25 mouse cellular contexts compared by ENCODE assay signal in genomic region chr3:22092784-22093183, GRCm38 (mm10).
"Had no signal": no experiment of that assay in that cellular context is flagged by ENCODE, and none has a peak within 500 bp of the region (broad histone marks: within the 10 kb centered on the region; RNA-seq: fewer than 3 reads in every experiment).

No protein-coding gene starts in this region.

- H3K36me3 ChIP-seq: heart, embryonic 13.5 days; heart, embryonic 15.5 days; hindbrain, embryonic 13.5 days; hindbrain, embryonic 15.5 days; kidney, embryonic 15.5 days; limb, embryonic 13.5 days had no signal

- H3K9ac ChIP-seq: forebrain, postnatal 0 days; heart, embryonic 13.5 days; heart, embryonic 15.5 days; hindbrain, embryonic 13.5 days; hindbrain, embryonic 15.5 days; kidney, embryonic 15.5 days; limb, embryonic 13.5 days; limb, embryonic 15.5 days; liver, embryonic 12.5 days; liver, embryonic 14.5 days had no signal

- H3K9me3 ChIP-seq: heart, embryonic 10.5 days; heart, embryonic 13.5 days; heart, embryonic 15.5 days; hindbrain, embryonic 13.5 days; hindbrain, embryonic 15.5 days; kidney, embryonic 15.5 days; limb, embryonic 13.5 days; limb, embryonic 15.5 days; liver, embryonic 12.5 days had no signal

- ATAC-seq: forebrain, postnatal 0 days; hindbrain, postnatal 0 days; intestine, embryonic 16.5 days; liver, embryonic 12.5 days had no signal

- H3K27me3 ChIP-seq: heart, embryonic 13.5 days; heart, embryonic 15.5 days; hindbrain, embryonic 13.5 days; hindbrain, embryonic 15.5 days; kidney, embryonic 15.5 days; limb, embryonic 13.5 days; limb, embryonic 15.5 days; liver, embryonic 12.5 days had no signal

- H3K4me3 ChIP-seq: heart, embryonic 10.5 days; heart, embryonic 13.5 days; heart, embryonic 15.5 days; hindbrain, embryonic 13.5 days; hindbrain, embryonic 15.5 days; kidney, embryonic 15.5 days; limb, embryonic 13.5 days; limb, embryonic 15.5 days; liver, embryonic 12.5 days had no signal

- H3K4me2 ChIP-seq: heart, embryonic 13.5 days; heart, embryonic 15.5 days; hindbrain, embryonic 13.5 days; hindbrain, embryonic 15.5 days; kidney, embryonic 15.5 days; limb, embryonic 13.5 days; limb, embryonic 15.5 days; liver, embryonic 12.5 days had no signal

- DNase-seq: forebrain, postnatal 0 days; gastrocnemius, postnatal 10 days; gastrocnemius, postnatal 36 days; heart, postnatal 36 days; kidney, adult 11 months; kidney, adult 2 months; kidney, adult 9 months; kidney, postnatal 14 days; kidney, postnatal 36 days; layer of hippocampus, adult 9-11 months; layer of hippocampus, postnatal 36 days; left cerebral cortex, postnatal 4 days had no signal

- H3K27ac ChIP-seq: heart, embryonic 10.5 days; heart, embryonic 13.5 days; heart, embryonic 15.5 days; hindbrain, embryonic 13.5 days; hindbrain, embryonic 15.5 days; hindbrain, postnatal 0 days; kidney, embryonic 15.5 days; kidney, postnatal 0 days; limb, embryonic 13.5 days; limb, embryonic 15.5 days; liver, embryonic 12.5 days; liver, embryonic 14.5 days had no signal
